Mouse (Mus musculus): ENCODE measurements around the gene Nsun2. TPM values are rescaled to one million over a fixed set of nuclear protein-coding genes. Genes with fewer than 3 reads are reported as not detected.
"Not testable (repeated sequence)": the region's sequence is repeated elsewhere in the genome, so short reads cannot be mapped to it uniquely, and the experiment has no call there.

The Nsun2 gene
- total and polyA plus RNA-seq, 3 experiments = 29.3 to 47.9 (median 40.4) TPM

DNA sequence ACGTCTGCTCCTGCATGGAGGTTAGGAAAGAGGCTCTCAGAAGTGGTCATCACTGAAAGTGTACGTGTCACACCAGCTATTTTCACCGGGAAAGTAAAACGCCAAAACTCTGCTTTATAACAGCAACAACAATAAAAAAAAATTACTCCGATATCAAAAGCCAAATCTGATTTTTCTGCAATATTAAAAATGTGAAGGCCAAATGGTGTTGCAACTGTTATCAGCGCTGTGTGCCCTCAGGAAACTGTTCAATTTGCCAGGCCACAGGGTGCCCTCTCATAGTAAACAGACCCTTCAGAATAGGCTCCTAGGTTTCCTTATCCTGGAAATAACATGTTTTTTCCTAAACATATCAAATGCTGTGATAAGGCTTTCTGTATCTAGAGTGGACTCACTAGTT lies 62.4 kb downstream of the Nsun2 start:
- intact Hi-C loops (cut with DNase I) = no loop called here
- WGBS = 84% methylated on average over 6 of the region's 6 CpGs
- Histone ChIP-seq H3K4me1 (ENCODE audit: control insufficient read depth, insufficient read depth, low read length) (no peaks in the 10 kb centered on the region), H3K27me3 (ENCODE audit: control insufficient read depth, insufficient read depth, low read length) (no peaks in the 10 kb centered on the region), H3K36me3 (ENCODE audit: control insufficient read depth, insufficient read depth, low read length) (no peaks in the 10 kb centered on the region), H3K27ac (no peak overlapping the region), H3K79me2 (replicated peaks; ENCODE audit: control insufficient read depth, insufficient read depth, low read length) (no peaks in the 10 kb centered on the region), H3K4me3 (no peak overlapping the region), H3K9ac (ENCODE audit: low read depth, low read length) (no peak overlapping the region)
- no peak for TF ChIP-seq CTCF (IDR thresholded peaks at IDR 0.05)
- DNase-seq = no peak

DNA sequence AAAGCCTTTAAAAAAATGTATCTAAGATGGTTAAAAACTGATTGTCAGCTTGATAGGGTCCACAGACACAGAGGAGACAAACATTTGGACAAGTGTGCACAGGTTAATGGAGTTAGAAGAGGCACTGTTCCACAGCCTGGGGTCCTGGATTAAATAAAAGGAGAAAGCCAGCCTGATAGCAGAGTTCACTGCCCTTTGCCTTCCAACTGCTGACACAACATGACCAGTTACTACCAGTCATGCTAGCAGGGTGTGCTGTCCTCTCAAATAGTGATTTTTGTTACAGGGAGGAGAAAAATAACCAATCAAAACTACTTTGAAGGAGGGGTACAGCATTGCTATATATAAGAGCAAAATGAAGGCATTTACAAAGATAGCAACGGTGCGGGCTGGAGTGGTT lies 63.0 kb downstream of the Nsun2 start:
- no peak for DNase-seq
- Histone ChIP-seq H3K4me3 (no peak overlapping the region), H3K27me3 (ENCODE audit: control insufficient read depth, insufficient read depth, low read length) (no peaks in the 10 kb centered on the region), H3K36me3 (ENCODE audit: control insufficient read depth, insufficient read depth, low read length) (no peaks in the 10 kb centered on the region), H3K9ac (ENCODE audit: low read depth, low read length) (no peak overlapping the region), H3K4me1 (ENCODE audit: control insufficient read depth, insufficient read depth, low read length) (no peaks in the 10 kb centered on the region), H3K79me2 (replicated peaks; ENCODE audit: control insufficient read depth, insufficient read depth, low read length) (no peaks in the 10 kb centered on the region), H3K27ac (no peak overlapping the region)
- 92% methylated on average over 2 of the region's 2 CpGs for WGBS
- intact Hi-C loops (cut with DNase I) = no loop called here
- TF ChIP-seq EP300 (IDR thresholded peaks at IDR 0.05; ENCODE audit: insufficient read depth, low read depth, low read length) (no peak), POLR2A (IDR thresholded peaks at IDR 0.05; ENCODE audit: insufficient read depth, low read depth, low read length) (no peak), CTCF (IDR thresholded peaks at IDR 0.05) (no peak)

DNA sequence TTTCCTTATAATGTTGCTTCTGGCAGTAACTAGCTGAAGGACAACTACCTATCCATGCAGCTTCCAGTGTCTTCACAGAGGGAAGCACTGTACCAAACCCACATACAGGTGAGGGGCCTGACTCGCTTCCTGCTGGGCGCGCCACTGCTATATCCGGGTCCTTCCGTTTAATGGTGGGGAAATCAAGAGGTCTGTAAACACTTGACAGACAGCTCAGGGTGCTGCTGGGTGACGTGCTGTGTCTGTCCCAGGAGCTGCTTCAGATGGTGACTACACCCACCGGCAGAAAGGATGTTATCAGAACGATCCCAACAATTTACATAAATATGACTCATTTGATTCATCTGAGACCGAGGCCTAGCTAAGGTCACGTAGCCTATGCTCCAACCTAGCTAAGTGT lies 65.3 kb downstream of the Nsun2 start:
- TF ChIP-seq EP300 (IDR thresholded peaks at IDR 0.05; ENCODE audit: insufficient read depth, low read depth, low read length) (no peak), CTCF (IDR thresholded peaks at IDR 0.05) (no peak), POLR2A (IDR thresholded peaks at IDR 0.05; ENCODE audit: insufficient read depth, low read depth, low read length) (no peak)
- H3K4me3 ChIP-seq = no peak overlapping the region
- H3K79me2 ChIP-seq (replicated peaks; ENCODE audit: control insufficient read depth, insufficient read depth, low read length) = no peaks in the 10 kb centered on the region
- H3K27ac ChIP-seq = no peak overlapping the region
- H3K4me1 ChIP-seq (ENCODE audit: control insufficient read depth, insufficient read depth, low read length) = no peaks in the 10 kb centered on the region
- H3K27me3 ChIP-seq (ENCODE audit: control insufficient read depth, insufficient read depth, low read length) = no peaks in the 10 kb centered on the region
- DNase-seq = no peak
- H3K9ac ChIP-seq (ENCODE audit: low read depth, low read length) = no peak overlapping the region
- WGBS = 88% methylated on average over 10 of the region's 10 CpGs
- intact Hi-C loops (cut with DNase I) = no loop called here
- H3K36me3 ChIP-seq (ENCODE audit: control insufficient read depth, insufficient read depth, low read length) = no peaks in the 10 kb centered on the region

DNA sequence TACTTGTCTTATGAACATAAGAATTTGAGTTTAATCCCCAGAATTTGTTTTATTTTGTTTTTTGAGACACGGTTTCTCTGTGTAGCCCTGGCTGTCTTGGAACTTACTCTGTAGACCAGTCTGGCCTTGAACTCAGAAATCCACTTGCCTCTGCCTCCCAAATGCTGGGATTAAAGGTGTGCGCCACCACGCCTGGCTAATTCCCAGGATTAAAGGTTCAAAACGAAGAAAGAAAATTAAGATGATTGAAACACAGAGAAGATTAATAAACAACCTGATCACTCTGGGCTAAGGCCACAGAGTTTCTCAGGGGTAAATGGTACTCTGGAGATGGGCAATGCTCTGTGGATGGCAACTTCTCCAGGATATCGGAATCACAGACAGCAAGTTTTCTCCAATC lies 67.3 kb downstream of the Nsun2 start:
- intact Hi-C loops (cut with DNase I); H3K4me1 ChIP-seq (ENCODE audit: control insufficient read depth, insufficient read depth, low read length); H3K4me3 ChIP-seq; H3K36me3 ChIP-seq (ENCODE audit: control insufficient read depth, insufficient read depth, low read length); H3K79me2 ChIP-seq (replicated peaks; ENCODE audit: control insufficient read depth, insufficient read depth, low read length); H3K27me3 ChIP-seq (ENCODE audit: control insufficient read depth, insufficient read depth, low read length); H3K9ac ChIP-seq (ENCODE audit: low read depth, low read length); DNase-seq; H3K27ac ChIP-seq: not testable (repeated sequence)
- 91% methylated on average over 5 of the region's 5 CpGs for WGBS

DNA sequence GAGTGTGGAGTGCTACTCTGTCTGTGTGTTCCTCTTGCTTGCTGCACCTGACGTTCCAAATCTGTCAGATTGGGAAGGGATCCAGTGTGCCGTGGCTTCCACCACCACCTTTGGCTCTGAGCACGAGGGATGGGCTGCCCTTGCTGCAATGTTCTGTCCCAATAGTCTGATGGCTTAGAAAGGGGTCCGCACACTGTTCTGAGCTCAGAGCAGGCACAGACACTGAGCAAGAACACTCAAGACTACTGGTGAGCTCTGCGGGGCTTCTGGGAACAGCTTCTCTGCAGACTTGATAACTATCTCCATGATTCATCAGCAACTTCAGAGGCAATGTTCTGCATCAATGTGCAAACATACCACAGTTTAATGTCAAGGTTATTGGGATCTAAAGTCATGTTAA lies 67.8 kb downstream of the Nsun2 start:
- intact Hi-C loops (cut with DNase I) = no loop called here
- no peak overlapping the region for H3K9ac ChIP-seq (ENCODE audit: low read depth, low read length)
- DNase-seq = no peak
- H3K4me1 ChIP-seq (ENCODE audit: control insufficient read depth, insufficient read depth, low read length) = no peaks in the 10 kb centered on the region
- no peaks in the 10 kb centered on the region for H3K36me3 ChIP-seq (ENCODE audit: control insufficient read depth, insufficient read depth, low read length)
- no peaks in the 10 kb centered on the region for H3K79me2 ChIP-seq (replicated peaks; ENCODE audit: control insufficient read depth, insufficient read depth, low read length)
- WGBS = 68% methylated on average over 5 of the region's 5 CpGs
- no peak overlapping the region for H3K4me3 ChIP-seq
- H3K27me3 ChIP-seq (ENCODE audit: control insufficient read depth, insufficient read depth, low read length) = no peaks in the 10 kb centered on the region
- H3K27ac ChIP-seq = no peak overlapping the region
- TF ChIP-seq POLR2A (IDR thresholded peaks at IDR 0.05; ENCODE audit: insufficient read depth, low read depth, low read length) = no peak
- no peak for TF ChIP-seq CTCF (IDR thresholded peaks at IDR 0.05)
- TF ChIP-seq EP300 (IDR thresholded peaks at IDR 0.05; ENCODE audit: insufficient read depth, low read depth, low read length) = no peak

DNA sequence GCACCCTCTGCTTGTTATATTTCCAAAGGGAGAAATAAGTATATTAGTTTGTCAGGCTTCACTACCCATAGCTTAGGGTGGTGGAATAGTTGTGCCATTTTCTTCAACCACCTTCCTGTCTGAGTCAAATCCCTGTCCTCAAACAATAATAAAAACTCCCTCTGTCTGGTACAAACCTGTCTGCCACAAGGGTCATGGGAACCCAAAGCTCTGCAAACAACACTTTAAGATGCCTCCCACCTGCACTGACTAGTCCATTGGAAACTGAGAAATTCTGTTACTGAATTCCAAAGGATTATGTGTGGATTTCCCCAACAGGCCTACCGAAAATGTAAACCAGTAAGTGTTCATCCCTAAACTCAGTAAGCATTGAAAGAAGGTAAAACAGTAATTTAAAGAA lies 71.1 kb downstream of the Nsun2 start:
- Histone ChIP-seq H3K36me3 (ENCODE audit: control insufficient read depth, insufficient read depth, low read length) (no peaks in the 10 kb centered on the region), H3K4me3 (no peak overlapping the region), H3K4me1 (ENCODE audit: control insufficient read depth, insufficient read depth, low read length) (no peaks in the 10 kb centered on the region), H3K27ac (no peak overlapping the region), H3K9ac (ENCODE audit: low read depth, low read length) (no peak overlapping the region), H3K27me3 (ENCODE audit: control insufficient read depth, insufficient read depth, low read length) (no peaks in the 10 kb centered on the region), H3K79me2 (replicated peaks; ENCODE audit: control insufficient read depth, insufficient read depth, low read length) (no peaks in the 10 kb centered on the region)
- no peak for DNase-seq
- TF ChIP-seq EP300 (IDR thresholded peaks at IDR 0.05; ENCODE audit: insufficient read depth, low read depth, low read length) (no peak), POLR2A (IDR thresholded peaks at IDR 0.05; ENCODE audit: insufficient read depth, low read depth, low read length) (no peak), CTCF (IDR thresholded peaks at IDR 0.05) (no peak)
- intact Hi-C loops (cut with DNase I) = no loop called here
- 90% methylated on average over 1 of the region's 1 CpGs for WGBS

DNA sequence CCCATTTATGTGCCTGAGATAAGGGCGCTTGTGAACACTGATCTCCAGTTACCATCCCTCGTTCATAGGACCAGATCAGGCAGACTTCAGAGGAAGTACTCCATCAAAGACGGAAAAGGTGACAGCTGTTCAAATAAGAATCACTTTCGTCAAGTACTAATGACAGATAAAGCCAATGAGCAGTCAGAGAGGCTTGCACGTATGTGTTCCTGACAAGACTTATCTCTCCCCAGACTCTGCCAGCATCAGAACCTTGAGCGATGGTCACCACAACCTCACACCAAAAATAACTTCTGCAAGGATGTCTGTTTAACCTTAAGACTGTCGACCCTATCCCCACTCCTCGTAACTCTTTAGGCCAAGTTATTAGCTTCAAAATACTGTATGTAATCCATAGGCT lies 75.2 kb downstream of the Nsun2 start:
- Histone ChIP-seq H3K4me3 (no peak overlapping the region), H3K9ac (ENCODE audit: low read depth, low read length) (no peak overlapping the region), H3K4me1 (ENCODE audit: control insufficient read depth, insufficient read depth, low read length) (no peaks in the 10 kb centered on the region; the same call in 1 of the 2 replicates), H3K27ac (no peak overlapping the region), H3K36me3 (ENCODE audit: control insufficient read depth, insufficient read depth, low read length) (no peaks in the 10 kb centered on the region), H3K27me3 (ENCODE audit: control insufficient read depth, insufficient read depth, low read length) (no peaks in the 10 kb centered on the region), H3K79me2 (replicated peaks; ENCODE audit: control insufficient read depth, insufficient read depth, low read length) (peaks cover 2% of the 10 kb centered on the region; the same call in 1 of the 2 replicates)
- no peak for DNase-seq
- intact Hi-C loops (cut with DNase I) = no loop called here
- 42% methylated on average over 8 of the region's 8 CpGs for WGBS
- TF ChIP-seq POLR2A (IDR thresholded peaks at IDR 0.05; ENCODE audit: insufficient read depth, low read depth, low read length) (no peak), EP300 (IDR thresholded peaks at IDR 0.05; ENCODE audit: insufficient read depth, low read depth, low read length) (no peak), CTCF (IDR thresholded peaks at IDR 0.05) (no peak)
